Mouse (Mus musculus): ENCODE measurements around the gene Zfp2.

The Zfp2 gene

GRCm38 (mm10) chr11:50915671-50916320 lies at the start of gene Zfp2:
Zfp2 (minus strand) TSS chr11:50916165.
- WGBS, result under 1% methylated on average over 47 of the region's 47 CpGs

GRCm38 (mm10) chr11:50964886-50965285 lies 48.9 kb upstream of the Zfp2 start:
- WGBS, result 71% methylated on average over 2 of the region's 2 CpGs

- 77% methylated on average over 6 of the region's 6 CpGs for WGBS
Observed at GRCm38 (mm10) chr11:50953665-50954064, 37.7 kb upstream of the Zfp2 start, which contains the start of gene Prop1. Prop1 (minus strand) TSS chr11:50953765.

- WGBS, result 54% methylated on average over 14 of the region's 14 CpGs
Observed at GRCm38 (mm10) chr11:50952290-50952689, 36.3 kb upstream of the Zfp2 start.

- 79% methylated on average over 14 of the region's 14 CpGs for WGBS
Observed at GRCm38 (mm10) chr11:50943506-50943905, 27.5 kb upstream of the Zfp2 start, which contains the start of gene 4933414I15Rik. 4933414I15Rik (minus strand) TSS chr11:50943765.

- 72% methylated on average over 12 of the region's 12 CpGs for WGBS
Observed at GRCm38 (mm10) chr11:50942386-50942785, 26.4 kb upstream of the Zfp2 start.

GRCm38 (mm10) chr11:50939621-50940366 lies 23.8 kb upstream of the Zfp2 start:
- WGBS, result 35% methylated on average over 14 of the region's 14 CpGs

GRCm38 (mm10) chr11:50938435-50938834 lies 22.5 kb upstream of the Zfp2 start:
- 82% methylated on average over 8 of the region's 8 CpGs for WGBS

- 67% methylated on average over 1 of the region's 1 CpGs for WGBS
Observed at GRCm38 (mm10) chr11:50932040-50932439, 16.1 kb upstream of the Zfp2 start.

- WGBS, result 1% methylated on average over 18 of the region's 18 CpGs
Observed at GRCm38 (mm10) chr11:50931451-50931866, 15.5 kb upstream of the Zfp2 start, which contains the start of gene Zfp354b. Zfp354b (minus strand) TSS chr11:50931633.

GRCm38 (mm10) chr11:50931021-50931420 lies 15.1 kb upstream of the Zfp2 start:
- WGBS, result under 1% methylated on average over 16 of the region's 16 CpGs

- WGBS, result 22% methylated on average over 14 of the region's 14 CpGs
Observed at GRCm38 (mm10) chr11:50930469-50931014, 14.6 kb upstream of the Zfp2 start.

- 61% methylated on average over 3 of the region's 3 CpGs for whole genome bisulfite sequencing
Observed at GRCm38 (mm10) chr11:50914461-50914860, 1.5 kb downstream of the Zfp2 start.

- 81% methylated on average over 1 of the region's 1 CpGs for WGBS
Observed at GRCm38 (mm10) chr11:50913301-50913700, 2.7 kb downstream of the Zfp2 start.

- WGBS, result 51% methylated on average over 5 of the region's 5 CpGs
Observed at GRCm38 (mm10) chr11:50908136-50908535, 7.8 kb downstream of the Zfp2 start.

- WGBS, result 85% methylated on average over 1 of the region's 1 CpGs
Observed at GRCm38 (mm10) chr11:50897359-50897758, 18.6 kb downstream of the Zfp2 start.

- 81% methylated on average over 2 of the region's 2 CpGs for WGBS
Observed at GRCm38 (mm10) chr11:50892441-50892840, 23.5 kb downstream of the Zfp2 start.

- 4% methylated on average over 26 of the region's 26 CpGs for WGBS
Observed at GRCm38 (mm10) chr11:50887390-50888128, 28.4 kb downstream of the Zfp2 start, which contains the start of gene Zfp454. Zfp454 (minus strand) TSS chr11:50887651.

- 6% methylated on average over 10 of the region's 10 CpGs for WGBS
Observed at GRCm38 (mm10) chr11:50886933-50887293, 29.1 kb downstream of the Zfp2 start.

GRCm38 (mm10) chr11:50886231-50886932 lies 29.6 kb downstream of the Zfp2 start:
- WGBS, result 43% methylated on average over 8 of the region's 8 CpGs

- 75% methylated on average over 3 of the region's 3 CpGs for WGBS
Observed at GRCm38 (mm10) chr11:50883756-50884155, 32.2 kb downstream of the Zfp2 start.

All from cerebral cortex, adult 2 months (tissue).